In genomic region chr5:140418489-140419441, GRCm38 (mm10) we compare ENCODE assay signal across 8 mouse cellular contexts. TPM values are rescaled to one million over a fixed set of nuclear protein-coding genes. Genes with fewer than 3 reads are reported as not detected.
A peak's percentile ranks its signal among the peaks of the same experiment; 100 is the strongest.
DNase-seq lines count a peak whose midpoint lies in the region; ATAC-seq and TF ChIP-seq lines count a peak whose summit lies in the region.

Gene Eif3b (plus strand): TSS chr5:140419328.

- peak within 1 kb of the TSS; percentile 96 for H3ac ChIP-seq in C2C12 (ENCODE audit: control insufficient read depth, insufficient read length, low read depth)
- peak within 1 kb of the TSS; percentile 88 for H3ac ChIP-seq in myocyte (ENCODE audit: control insufficient read depth, insufficient read length)

- TF ChIP-seq CTCF in C2C12 (IDR thresholded peaks at IDR 0.05; ENCODE audit: control insufficient read depth, insufficient read depth, insufficient read length), result no peak
- TF ChIP-seq CTCF in brain, embryonic 14.5 days (IDR thresholded peaks at IDR 0.05; ENCODE audit: borderline replicate concordance, extremely low read depth, insufficient read depth, insufficient read length), result 0 out of 2 replicates have a peak, but pooled peaks have one; percentile 7
- peak; percentile 18; the same call in 1 of the 2 replicates for TF ChIP-seq CTCF in liver, adult 2 months (IDR thresholded peaks at IDR 0.05; ENCODE audit: low read depth, low read length)

- peak within 1 kb of the TSS; percentile 95 for H3K4me2 ChIP-seq in heart, embryonic 11.5 days
- H3K4me2 ChIP-seq in kidney, embryonic 16.5 days (replicated peaks; ENCODE audit: low read depth, low read length), result peak within 1 kb of the TSS; percentile 87
- peak within 1 kb of the TSS; percentile 86 for H3K4me2 ChIP-seq in myocyte (ENCODE audit: low read depth)

- H3K27ac ChIP-seq in heart, embryonic 11.5 days (ENCODE audit: low read depth, low read length), result peak within 1 kb of the TSS; percentile 98
- peak within 1 kb of the TSS; percentile 98 for H3K27ac ChIP-seq in kidney, embryonic 16.5 days (ENCODE audit: low read length)
- H3K27ac ChIP-seq in liver, adult 2 months (replicated peaks; ENCODE audit: insufficient read depth, low read depth, low read length), result peak within 1 kb of the TSS; percentile 79

- DNase-seq in brain, embryonic 14.5 days (ENCODE audit: low read depth), result peak; percentile 98
- peak; percentile 87 for DNase-seq in liver, adult 2 months (ENCODE audit: extremely low read depth, low read depth, low spot score)
- DNase-seq in splenic B cell, adult 2 months (ENCODE audit: low read depth, low spot score), result peak; percentile 93

- peak within 1 kb of the TSS; percentile 87 for H3K4me3 ChIP-seq in C2C12 (ENCODE audit: insufficient read depth, poor library complexity, severe bottlenecking)
- H3K4me3 ChIP-seq in erythroblast, embryonic 14.5 days (replicated peaks), result peak within 1 kb of the TSS; percentile 99
- H3K4me3 ChIP-seq in heart, embryonic 11.5 days (ENCODE audit: low read depth, low read length), result peak within 1 kb of the TSS; percentile 98
- H3K4me3 ChIP-seq in kidney, embryonic 16.5 days (ENCODE audit: low read length), result peak within 1 kb of the TSS; percentile 100
- H3K4me3 ChIP-seq in liver, adult 2 months (ENCODE audit: insufficient read depth, low read depth, low read length), result peak within 1 kb of the TSS; percentile 94
- peak within 1 kb of the TSS; percentile 66 for H3K4me3 ChIP-seq in myocyte

- peaks cover 45% of the 10 kb centered on the region for H3K79me3 ChIP-seq in C2C12 (ENCODE audit: low read depth)

- H3K27me3 ChIP-seq in C2C12 (ENCODE audit: control insufficient read depth, insufficient read depth, insufficient read length) (no peaks in the 10 kb centered on the region), myocyte (ENCODE audit: control insufficient read depth, insufficient read depth, insufficient read length) (no peaks in the 10 kb centered on the region)
- no peaks in the 10 kb centered on the region for H3K27me3 ChIP-seq in erythroblast, embryonic 14.5 days (ENCODE audit: control insufficient read depth)
- no peaks in the 10 kb centered on the region for H3K27me3 ChIP-seq in heart, embryonic 11.5 days (ENCODE audit: control insufficient read depth, insufficient read depth, low read length)
- H3K27me3 ChIP-seq in kidney, embryonic 16.5 days (ENCODE audit: insufficient read depth, low read length), result no peaks in the 10 kb centered on the region
- no peaks in the 10 kb centered on the region for H3K27me3 ChIP-seq in liver, adult 2 months (ENCODE audit: control insufficient read depth, insufficient read depth, low read length)
- H3K27me3 ChIP-seq in splenic B cell, adult 2 months (ENCODE audit: control insufficient read depth, insufficient read depth, low read length, poor library complexity, severe bottlenecking), result no peaks in the 10 kb centered on the region

- no peaks in the 10 kb centered on the region for H3K9me3 ChIP-seq in erythroblast, embryonic 14.5 days (ENCODE audit: control insufficient read depth, low read length)
- H3K9me3 ChIP-seq in heart, embryonic 11.5 days (replicated peaks; ENCODE audit: control insufficient read depth, low read length), result 0 out of 2 replicates have a peak, but pooled peaks cover 2% of the 10 kb centered on the region
- H3K9me3 ChIP-seq in kidney, embryonic 16.5 days (ENCODE audit: low read length), result no peaks in the 10 kb centered on the region; the same call in 1 of the 2 replicates

- peak; percentile 79 for TF ChIP-seq POLR2A in brain, embryonic 14.5 days (IDR thresholded peaks at IDR 0.05; ENCODE audit: borderline replicate concordance, extremely low read depth, insufficient read depth, insufficient read length, poor library complexity, severe bottlenecking)
- peak; percentile 67 for TF ChIP-seq POLR2A in liver, adult 2 months (IDR thresholded peaks at IDR 0.05; ENCODE audit: extremely low read depth, insufficient read depth, low read length)
- TF ChIP-seq POLR2A in myocyte (IDR thresholded peaks at IDR 0.05; ENCODE audit: insufficient read length, low read depth), result peak; percentile 97

- H3K4me1 ChIP-seq in erythroblast, embryonic 14.5 days (ENCODE audit: control insufficient read depth), result peaks cover 44% of the 10 kb centered on the region
- peaks cover 16% of the 10 kb centered on the region for H3K4me1 ChIP-seq in heart, embryonic 11.5 days (ENCODE audit: control insufficient read depth, insufficient read depth, low read length)
- H3K4me1 ChIP-seq in kidney, embryonic 16.5 days (ENCODE audit: insufficient read depth, low read length), result peaks cover 24% of the 10 kb centered on the region
- H3K4me1 ChIP-seq in liver, adult 2 months (ENCODE audit: control insufficient read depth, insufficient read depth, low read length), result peaks cover 7% of the 10 kb centered on the region; the same call in 1 of the 2 replicates

- under 1% methylated on average over 65 of the region's 65 CpGs for WGBS in heart, embryonic 11.5 days (ENCODE audit: insufficient replicate concordance)
- WGBS in kidney, embryonic 16.5 days, result under 1% methylated on average over 65 of the region's 65 CpGs
- under 1% methylated on average over 65 of the region's 65 CpGs for WGBS in liver, adult 2 months

- H3K36me3 ChIP-seq in C2C12 (ENCODE audit: control insufficient read depth, insufficient read depth) (peaks cover 27% of the 10 kb centered on the region), myocyte (ENCODE audit: control insufficient read depth, insufficient read depth) (peaks cover 8% of the 10 kb centered on the region)
- peaks cover 28% of the 10 kb centered on the region for H3K36me3 ChIP-seq in erythroblast, embryonic 14.5 days (ENCODE audit: control insufficient read depth)
- H3K36me3 ChIP-seq in heart, embryonic 11.5 days (ENCODE audit: control insufficient read depth, insufficient read depth, low read length), result 0 out of 2 replicates have a peak, but pooled peaks cover 5% of the 10 kb centered on the region
- H3K36me3 ChIP-seq in kidney, embryonic 16.5 days (ENCODE audit: insufficient read depth, low read length), result peaks cover 7% of the 10 kb centered on the region; the same call in 1 of the 2 replicates
- H3K36me3 ChIP-seq in liver, adult 2 months (ENCODE audit: control insufficient read depth, insufficient read depth, low read length), result no peaks in the 10 kb centered on the region
- H3K36me3 ChIP-seq in splenic B cell, adult 2 months (ENCODE audit: control insufficient read depth, insufficient read depth, low read length, poor library complexity, severe bottlenecking), result no peaks in the 10 kb centered on the region

- peaks cover 47% of the 10 kb centered on the region for H3K79me2 ChIP-seq in C2C12 (ENCODE audit: control insufficient read depth, insufficient read depth)
- peaks cover 35% of the 10 kb centered on the region for H3K79me2 ChIP-seq in liver, adult 2 months (ENCODE audit: control insufficient read depth, insufficient read depth, low read length)
- peaks cover 44% of the 10 kb centered on the region for H3K79me2 ChIP-seq in myocyte (ENCODE audit: control insufficient read depth, insufficient read depth)

- H3K9ac ChIP-seq in heart, embryonic 11.5 days (ENCODE audit: low read depth, low read length), result peak within 1 kb of the TSS; percentile 95
- peak within 1 kb of the TSS; percentile 97 for H3K9ac ChIP-seq in kidney, embryonic 16.5 days (replicated peaks; ENCODE audit: low read length)
- H3K9ac ChIP-seq in liver, adult 2 months (ENCODE audit: low read depth, low read length), result peak within 1 kb of the TSS; percentile 97

- peak; percentile 89 for ATAC-seq in heart, embryonic 11.5 days (replicated peaks; ENCODE audit: insufficient number of reproducible peaks, low FRiP score, low TSS enrichment)
- ATAC-seq in kidney, embryonic 16.5 days (ENCODE audit: low FRiP score, low TSS enrichment), result peak; percentile 92

TF ChIP-seq in C2C12, 6 proteins besides CTCF, POLR2A, EP300 and RAD21:
- peak; percentile 98 for TF ChIP-seq MAX (IDR thresholded peaks at IDR 0.05)
- TF ChIP-seq USF1 (IDR thresholded peaks at IDR 0.05; ENCODE audit: low read depth), result peak; percentile 93
- TF ChIP-seq CEBPB (IDR thresholded peaks at IDR 0.05; ENCODE audit: low read depth), result no peak

TF ChIP-seq in myocyte, 11 proteins besides CTCF, POLR2A, EP300 and RAD21:
- TF ChIP-seq MAX (IDR thresholded peaks at IDR 0.05; ENCODE audit: low read depth) (peak; percentile 58), USF1 (IDR thresholded peaks at IDR 0.05; ENCODE audit: low read depth) (peak; percentile 92), E2F4 (IDR thresholded peaks at IDR 0.05; ENCODE audit: insufficient read depth) (peak; percentile 8), REST (IDR thresholded peaks at IDR 0.05; ENCODE audit: insufficient read depth, insufficient read length) (peak; percentile 38), POLR2AphosphoS2 (IDR thresholded peaks at IDR 0.05; ENCODE audit: insufficient read length, low read depth) (peak; percentile 97), TCF12 (IDR thresholded peaks at IDR 0.05; ENCODE audit: insufficient read depth, poor library complexity, severe bottlenecking) (no peak), MYOD1 (IDR thresholded peaks at IDR 0.05; ENCODE audit: control insufficient read depth in 1 of 3, insufficient read length in 2 of 3, low read depth in 2 of 3) (no peak)

RNA-seq across cellular contexts. Expression of gene Eif3b, which starts in this region (rescaled TPM):
- polyA plus RNA-seq in C2C12 (2012; fragmentation: generic; extraction: Trizol) (331 TPM), myocyte (2012; fragmentation: generic; extraction: Trizol) (220 TPM)
- 92.5 and 112 TPM in 2 replicates for polyA plus RNA-seq in brain, embryonic 14.5 days (2012; rRNA removed)
- polyA plus RNA-seq in erythroblast, embryonic 14.5 days (2012), result 7.2 and 9.3 TPM in 2 replicates
- 114 and 122 TPM in 2 replicates for polyA plus RNA-seq in heart, embryonic 11.5 days (2014; fragmentation: Nextera tagmentation; extraction: Ambion mirVana)
- polyA plus RNA-seq in kidney, embryonic 16.5 days (2015; fragmentation: Nextera tagmentation; extraction: Ambion mirVana), result 112 and 114 TPM in 2 replicates
- total RNA-seq in liver, adult 2 months (2014; rRNA removed), result 37.9 and 51.5 TPM in 2 replicates
- 58.3 and 64.8 TPM in 2 replicates for polyA plus RNA-seq in liver, adult 2 months (2012; rRNA removed)

Comparison
In these comparisons a context has a peak if more than half of its experiments do, and no peak if none do; other contexts are left out.
1. Peak in every context shown above with its lines: DNase-seq, ATAC-seq, H3K4me3 ChIP-seq and H3K27ac ChIP-seq.